Mouse (Mus musculus) limb, embryonic 12.5 days (tissue): ENCODE measurements at regions not wholly inside any gene's neighbourhood (a gene's known extent, or its start where the extent isn't known, plus 50 kb on each side); places are given as distances from the start of the nearest gene placed in this dataset.

Experiments used
- ATAC-seq: fragments of 200-750 bp; cut with Nextera tagmentation; 2 replicates; pipeline ENCODE4 v1.8.0; 2017; ENCODE audit warnings: low read depth, moderate TSS enrichment; ENCODE audit not compliant: insufficient number of reproducible peaks, insufficient read depth, low FRiP score, low TSS enrichment
- H3K27ac ChIP-seq: fragments of 300-500 bp; sonication (generic); 2 replicates; pipeline ENCODE4 v1.5.1; 2016; ENCODE audit warnings: mild to moderate bottlenecking, moderate library complexity
- H3K27me3 ChIP-seq: fragments of 300-500 bp; sonication (generic); 2 replicates; pipeline ENCODE4 v1.6.1; 2016; ENCODE audit warnings: mild to moderate bottlenecking, moderate library complexity
- H3K36me3 ChIP-seq: fragments of 300-500 bp; sonication (generic); 2 replicates; pipeline ENCODE4 v1.6.1; 2016; ENCODE audit warnings: mild to moderate bottlenecking, moderate library complexity
- H3K4me1 ChIP-seq: fragments of 300-500 bp; sonication (generic); replicated peaks from 2 replicates; pipeline ENCODE4 v1.6.1; 2016
- H3K4me2 ChIP-seq: fragments of 300-500 bp; sonication (generic); 2 replicates; pipeline ENCODE4 v1.6.1; 2016; ENCODE audit warnings: mild to moderate bottlenecking, moderate library complexity
- H3K4me3 ChIP-seq: fragments of 300-500 bp; sonication (generic); replicated peaks from 2 replicates; pipeline ENCODE4 v1.5.1; 2016; ENCODE audit warnings: mild to moderate bottlenecking
- H3K9ac ChIP-seq: fragments of 300-500 bp; sonication (generic); replicated peaks from 2 replicates; pipeline ENCODE4 v1.6.1; 2016; ENCODE audit warnings: mild to moderate bottlenecking, moderate library complexity
- H3K9me3 ChIP-seq: fragments of 300-500 bp; sonication (generic); 2 replicates; pipeline ENCODE4 v1.6.1; 2016; ENCODE audit warnings: mild to moderate bottlenecking, moderate library complexity
- WGBS: fragments of 180-500 bp; shearing (Covaris S2); methylation state at CpG from one replicate; pipeline ENCODE4 v1.1.7; 2016; 5-methylcytosine and 5-hydroxymethylcytosine counted together

GRCm38 (mm10) chr16:30774951-30775661 lies 175.6 kb downstream of the Fam43a start:
- Histone ChIP-seq H3K27ac (peak overlapping the region; percentile 26; the same call in 1 of the 2 replicates), H3K4me1 (peaks cover 47% of the 10 kb centered on the region), H3K9me3 (no peaks in the 10 kb centered on the region), H3K36me3 (no peaks in the 10 kb centered on the region), H3K4me2 (peak overlapping the region; percentile 29), H3K9ac (no peak overlapping the region), H3K4me3 (no peak overlapping the region), H3K27me3 (peaks cover 15% of the 10 kb centered on the region; the same call in 1 of the 2 replicates)
- ATAC-seq, result peak; percentile 52; the same call in 1 of the 2 replicates
- WGBS, result 19% methylated on average over 14 of the region's 14 CpGs

GRCm38 (mm10) chr16:30775740-30776700 lies 176.5 kb downstream of the Fam43a start:
- no peak overlapping the region for H3K4me3 ChIP-seq
- H3K9me3 ChIP-seq, result no peaks in the 10 kb centered on the region
- peaks cover 15% of the 10 kb centered on the region; the same call in 1 of the 2 replicates for H3K27me3 ChIP-seq
- no peak overlapping the region for H3K9ac ChIP-seq
- 38% methylated on average over 21 of the region's 21 CpGs for WGBS
- no peak overlapping the region for H3K27ac ChIP-seq
- H3K36me3 ChIP-seq, result no peaks in the 10 kb centered on the region
- H3K4me1 ChIP-seq, result peaks cover 47% of the 10 kb centered on the region
- ATAC-seq, result no peak
- peak overlapping the region; percentile 29; the same call in 1 of the 2 replicates for H3K4me2 ChIP-seq

- Histone ChIP-seq H3K9me3 (no peaks in the 10 kb centered on the region), H3K9ac (no peak overlapping the region), H3K27ac (no peak overlapping the region), H3K4me2 (no peak overlapping the region), H3K27me3 (peaks cover 15% of the 10 kb centered on the region; the same call in 1 of the 2 replicates), H3K4me1 (peaks cover 44% of the 10 kb centered on the region), H3K4me3 (no peak overlapping the region), H3K36me3 (no peaks in the 10 kb centered on the region)
- ATAC-seq, result no peak
- 90% methylated on average over 6 of the region's 6 CpGs for WGBS
Observed at GRCm38 (mm10) chr16:30777416-30777815, 177.9 kb downstream of the Fam43a start.

GRCm38 (mm10) chr16:30778078-30778477 lies 178.6 kb downstream of the Fam43a start:
- Histone ChIP-seq H3K27ac (no peak overlapping the region), H3K4me3 (no peak overlapping the region), H3K4me2 (no peak overlapping the region), H3K4me1 (peaks cover 38% of the 10 kb centered on the region), H3K9ac (no peak overlapping the region), H3K9me3 (no peaks in the 10 kb centered on the region), H3K27me3 (peaks cover 15% of the 10 kb centered on the region; the same call in 1 of the 2 replicates), H3K36me3 (no peaks in the 10 kb centered on the region)
- no peak for ATAC-seq
- 57% methylated on average over 7 of the region's 7 CpGs for WGBS

GRCm38 (mm10) chr16:30778945-30779344 lies 179.4 kb downstream of the Fam43a start:
- WGBS, result 79% methylated on average over 5 of the region's 5 CpGs
- peaks cover 13% of the 10 kb centered on the region; the same call in 1 of the 2 replicates for H3K27me3 ChIP-seq
- H3K27ac ChIP-seq, result no peak overlapping the region
- H3K36me3 ChIP-seq, result no peaks in the 10 kb centered on the region
- no peak overlapping the region for H3K4me3 ChIP-seq
- H3K4me1 ChIP-seq, result peaks cover 31% of the 10 kb centered on the region
- H3K4me2 ChIP-seq, result no peak overlapping the region
- no peaks in the 10 kb centered on the region for H3K9me3 ChIP-seq
- no peak overlapping the region for H3K9ac ChIP-seq
- no peak for ATAC-seq

- Histone ChIP-seq H3K9me3 (no peaks in the 10 kb centered on the region), H3K9ac (no peak overlapping the region), H3K27me3 (no peaks in the 10 kb centered on the region), H3K36me3 (no peaks in the 10 kb centered on the region), H3K27ac (no peak overlapping the region), H3K4me1 (peaks cover 3% of the 10 kb centered on the region), H3K4me2 (no peak overlapping the region), H3K4me3 (no peak overlapping the region)
- 91% methylated on average over 5 of the region's 5 CpGs for WGBS
- no peak for ATAC-seq
Observed at GRCm38 (mm10) chr16:30784261-30784660, 184.7 kb downstream of the Fam43a start.

GRCm38 (mm10) chr16:30784949-30785348 lies 185.4 kb downstream of the Fam43a start:
- Histone ChIP-seq H3K4me3 (no peak overlapping the region), H3K27ac (no peak overlapping the region), H3K27me3 (no peaks in the 10 kb centered on the region), H3K4me1 (peaks cover 9% of the 10 kb centered on the region), H3K9me3 (no peaks in the 10 kb centered on the region), H3K9ac (no peak overlapping the region), H3K36me3 (no peaks in the 10 kb centered on the region), H3K4me2 (no peak overlapping the region)
- no peak for ATAC-seq
- 79% methylated on average over 1 of the region's 1 CpGs for WGBS

GRCm38 (mm10) chr16:30786060-30786459 lies 186.5 kb downstream of the Fam43a start:
- Histone ChIP-seq H3K9me3 (no peaks in the 10 kb centered on the region), H3K4me3 (no peak overlapping the region), H3K36me3 (no peaks in the 10 kb centered on the region), H3K9ac (no peak overlapping the region), H3K27ac (no peak overlapping the region), H3K27me3 (no peaks in the 10 kb centered on the region), H3K4me2 (no peak overlapping the region), H3K4me1 (peaks cover 20% of the 10 kb centered on the region)
- no peak for ATAC-seq
- 87% methylated on average over 3 of the region's 3 CpGs for WGBS

GRCm38 (mm10) chr16:30787351-30787750 lies 187.8 kb downstream of the Fam43a start:
- peaks cover 26% of the 10 kb centered on the region for H3K4me1 ChIP-seq
- H3K36me3 ChIP-seq, result no peaks in the 10 kb centered on the region
- 80% methylated on average over 1 of the region's 1 CpGs for whole genome bisulfite sequencing
- ATAC-seq, result no peak
- no peaks in the 10 kb centered on the region for H3K27me3 ChIP-seq
- no peak overlapping the region for H3K4me3 ChIP-seq
- H3K9me3 ChIP-seq, result no peaks in the 10 kb centered on the region
- no peak overlapping the region for H3K9ac ChIP-seq
- H3K4me2 ChIP-seq, result no peak overlapping the region
- no peak overlapping the region for H3K27ac ChIP-seq

- no peak overlapping the region for H3K4me2 ChIP-seq
- H3K27me3 ChIP-seq, result no peaks in the 10 kb centered on the region
- H3K9me3 ChIP-seq, result no peaks in the 10 kb centered on the region
- H3K27ac ChIP-seq, result no peak overlapping the region
- no peaks in the 10 kb centered on the region for H3K36me3 ChIP-seq
- no peak for ATAC-seq
- H3K4me3 ChIP-seq, result no peak overlapping the region
- no peak overlapping the region for H3K9ac ChIP-seq
- 85% methylated on average over 11 of the region's 11 CpGs for WGBS
- H3K4me1 ChIP-seq, result peaks cover 26% of the 10 kb centered on the region
Observed at GRCm38 (mm10) chr16:30788321-30788781, 188.8 kb downstream of the Fam43a start.
